Mouse (Mus musculus) hindbrain, postnatal 0 days (tissue): Measurements from ENCODE around the gene Klhl26. TPM values are rescaled to one million over a fixed set of nuclear protein-coding genes. Genes with fewer than 3 reads are reported as not detected.

Experiments
- ATAC-seq: fragments of 200-750 bp; cut with Nextera tagmentation; 2 replicates; pipeline ENCODE4 v1.8.0; 2017; ENCODE audit warnings: mild to moderate bottlenecking, moderate TSS enrichment, moderate library complexity
- DNase-seq: peaks from one replicate; pipeline ENCODE4 v3.0.0-alpha.2; 2015; ENCODE audit warnings: low spot score
- H3K27ac ChIP-seq: fragments of 300-500 bp; sonication (generic); 2 replicates; pipeline ENCODE4 v1.5.1; 2014; ENCODE audit warnings: mild to moderate bottlenecking
- H3K27me3 ChIP-seq: fragments of 300-500 bp; sonication (generic); 2 replicates; pipeline ENCODE4 v1.6.1; 2014; ENCODE audit warnings: low read length, mixed read lengths; ENCODE audit not compliant: insufficient read depth
- H3K36me3 ChIP-seq: fragments of 300-500 bp; sonication (generic); 2 replicates; pipeline ENCODE4 v1.6.1; 2014; ENCODE audit warnings: low read length, mixed read lengths; ENCODE audit not compliant: insufficient read depth
- H3K4me1 ChIP-seq: fragments of 300-500 bp; sonication (generic); 2 replicates; pipeline ENCODE4 v1.6.1; 2014; ENCODE audit warnings: antibody characterized with exemption, low read length, mixed read lengths; ENCODE audit not compliant: insufficient read depth
- H3K4me2 ChIP-seq: fragments of 300-500 bp; sonication (generic); 2 replicates; pipeline ENCODE4 v1.6.1; 2014; ENCODE audit warnings: low read depth, mild to moderate bottlenecking, low read length, moderate library complexity, mixed read lengths
- H3K4me3 ChIP-seq: fragments of 300-500 bp; sonication (generic); 2 replicates; pipeline ENCODE4 v1.5.1; 2014; ENCODE audit warnings: low read length
- H3K9ac ChIP-seq: fragments of 300-500 bp; sonication (generic); replicated peaks from 2 replicates; pipeline ENCODE4 v1.6.1; 2014; ENCODE audit warnings: mild to moderate bottlenecking, low read length, moderate library complexity, mixed read lengths
- H3K9me3 ChIP-seq: fragments of 300-500 bp; sonication (generic); 2 replicates; pipeline ENCODE4 v1.6.1; 2016; ENCODE audit warnings: low read length, mixed read lengths
- CTCF ChIP-seq: IDR thresholded peaks from 2 replicates; pipeline ENCODE4 v1.5.1; 2016; ENCODE audit warnings: antibody characterized with exemption, control low read depth, low read depth
- WGBS: fragments of 180-500 bp; shearing (Covaris S2); extraction: QIAGEN DNeasy Blood & Tissue Kit; methylation state at CpG from one replicate; pipeline ENCODE4 v1.1.7; 2014; 5-methylcytosine and 5-hydroxymethylcytosine counted together
- polyA plus RNA-seq: library from polyadenylated mRNA; unstranded; fragments of >200 nt; fragmentation: Nextera tagmentation; extraction: Ambion mirVana; gene quantifications from 2 replicates; pipeline ENCODE4 v1.2.1, GENCODE M21; 2015
- total RNA-seq: library from RNA; depleted of rRNA; stranded (reverse); fragments of >200 nt; gene quantifications from 2 replicates; pipeline ENCODE4 v1.2.3, GENCODE M21; 2014

Gene Klhl26
- total and polyA plus RNA-seq, 2 experiments from 2014 or later = 35.8 to 61.8 TPM

GRCm38 (mm10) chr8:70416941-70417340, 59.8 kb downstream of the Klhl26 start:
- H3K9ac ChIP-seq = no peak overlapping the region; the same call in 1 of the 2 replicates
- no peaks in the 10 kb centered on the region for H3K9me3 ChIP-seq
- ATAC-seq (no peak), DNase-seq (no peak)
- no peak overlapping the region for H3K4me2 ChIP-seq
- WGBS = 45% methylated on average over 6 of the region's 6 CpGs
- H3K4me1 ChIP-seq = peaks cover 19% of the 10 kb centered on the region
- no peaks in the 10 kb centered on the region for H3K27me3 ChIP-seq
- TF ChIP-seq CTCF = no peak
- peak overlapping the region; percentile 60; the same call in 1 of the 2 replicates for H3K27ac ChIP-seq
- H3K4me3 ChIP-seq = no peak overlapping the region
- no peaks in the 10 kb centered on the region for H3K36me3 ChIP-seq

- ATAC-seq (peak; percentile 82), DNase-seq (peak; percentile 71)
- H3K4me2 ChIP-seq = no peak overlapping the region
- H3K4me1 ChIP-seq = peaks cover 19% of the 10 kb centered on the region
- no peaks in the 10 kb centered on the region for H3K36me3 ChIP-seq
- H3K4me3 ChIP-seq = no peak overlapping the region
- WGBS = 54% methylated on average over 8 of the region's 8 CpGs
- H3K27me3 ChIP-seq = no peaks in the 10 kb centered on the region
- H3K9ac ChIP-seq = no peak overlapping the region
- peak overlapping the region; percentile 60; the same call in 1 of the 2 replicates for H3K27ac ChIP-seq
- no peaks in the 10 kb centered on the region for H3K9me3 ChIP-seq
- TF ChIP-seq CTCF = peak; percentile 71
Observed at GRCm38 (mm10) chr8:70415540-70416451, 61.0 kb downstream of the Klhl26 start.

GRCm38 (mm10) chr8:70414310-70414946, 62.3 kb downstream of the Klhl26 start:
- H3K4me1 ChIP-seq = peaks cover 22% of the 10 kb centered on the region
- no peak overlapping the region for H3K27ac ChIP-seq
- H3K27me3 ChIP-seq = no peaks in the 10 kb centered on the region
- no peaks in the 10 kb centered on the region for H3K9me3 ChIP-seq
- no peak for TF ChIP-seq CTCF
- H3K36me3 ChIP-seq = no peaks in the 10 kb centered on the region
- no peak overlapping the region for H3K9ac ChIP-seq
- 87% methylated on average over 6 of the region's 6 CpGs for WGBS
- ATAC-seq = no peak
- H3K4me2 ChIP-seq = no peak overlapping the region
- no peak for DNase-seq
- no peak overlapping the region for H3K4me3 ChIP-seq

- Histone ChIP-seq H3K4me3 (no peak overlapping the region), H3K27ac (0 out of 2 replicates have a peak overlapping the region, but pooled peaks have one; percentile 5), H3K9ac (no peak overlapping the region), H3K27me3 (no peaks in the 10 kb centered on the region), H3K4me2 (no peak overlapping the region), H3K9me3 (no peaks in the 10 kb centered on the region), H3K4me1 (peaks cover 14% of the 10 kb centered on the region), H3K36me3 (no peaks in the 10 kb centered on the region)
- ATAC-seq (no peak), DNase-seq (no peak)
- no peak for TF ChIP-seq CTCF
- 80% methylated on average over 5 of the region's 5 CpGs for WGBS
Observed at GRCm38 (mm10) chr8:70410281-70410680, 66.5 kb downstream of the Klhl26 start.

GRCm38 (mm10) chr8:70409455-70409871, 67.3 kb downstream of the Klhl26 start:
- Histone ChIP-seq H3K4me1 (peaks cover 14% of the 10 kb centered on the region), H3K9ac (no peak overlapping the region), H3K27me3 (no peaks in the 10 kb centered on the region), H3K36me3 (no peaks in the 10 kb centered on the region), H3K9me3 (no peaks in the 10 kb centered on the region), H3K4me2 (no peak overlapping the region), H3K4me3 (no peak overlapping the region), H3K27ac (peak overlapping the region; percentile 57; the same call in 1 of the 2 replicates)
- DNase-seq (peak; percentile 36), ATAC-seq (peak; percentile 39)
- 39% methylated on average over 9 of the region's 9 CpGs for WGBS
- TF ChIP-seq CTCF = no peak

- H3K4me2 ChIP-seq = no peak overlapping the region
- no peaks in the 10 kb centered on the region for H3K27me3 ChIP-seq
- 0 out of 2 replicates have a peak, but pooled peaks cover 3% of the 10 kb centered on the region for H3K36me3 ChIP-seq
- no peak for ATAC-seq
- peak overlapping the region; percentile 7; the same call in 1 of the 2 replicates for H3K9ac ChIP-seq
- no peak overlapping the region for H3K4me3 ChIP-seq
- WGBS = 70% methylated on average over 10 of the region's 10 CpGs
- H3K9me3 ChIP-seq = no peaks in the 10 kb centered on the region
- peak overlapping the region; percentile 57; the same call in 1 of the 2 replicates for H3K27ac ChIP-seq
- H3K4me1 ChIP-seq = peaks cover 14% of the 10 kb centered on the region
- no peak for TF ChIP-seq CTCF
- no peak for DNase-seq
Observed at GRCm38 (mm10) chr8:70409019-70409418, 67.7 kb downstream of the Klhl26 start.
